Mouse (Mus musculus): ENCODE measurements at regions not wholly inside any gene's neighbourhood (a gene's known extent, or its start where the extent isn't known, plus 50 kb on each side); places are given as distances from the start of the nearest gene placed in this dataset.

DNA sequence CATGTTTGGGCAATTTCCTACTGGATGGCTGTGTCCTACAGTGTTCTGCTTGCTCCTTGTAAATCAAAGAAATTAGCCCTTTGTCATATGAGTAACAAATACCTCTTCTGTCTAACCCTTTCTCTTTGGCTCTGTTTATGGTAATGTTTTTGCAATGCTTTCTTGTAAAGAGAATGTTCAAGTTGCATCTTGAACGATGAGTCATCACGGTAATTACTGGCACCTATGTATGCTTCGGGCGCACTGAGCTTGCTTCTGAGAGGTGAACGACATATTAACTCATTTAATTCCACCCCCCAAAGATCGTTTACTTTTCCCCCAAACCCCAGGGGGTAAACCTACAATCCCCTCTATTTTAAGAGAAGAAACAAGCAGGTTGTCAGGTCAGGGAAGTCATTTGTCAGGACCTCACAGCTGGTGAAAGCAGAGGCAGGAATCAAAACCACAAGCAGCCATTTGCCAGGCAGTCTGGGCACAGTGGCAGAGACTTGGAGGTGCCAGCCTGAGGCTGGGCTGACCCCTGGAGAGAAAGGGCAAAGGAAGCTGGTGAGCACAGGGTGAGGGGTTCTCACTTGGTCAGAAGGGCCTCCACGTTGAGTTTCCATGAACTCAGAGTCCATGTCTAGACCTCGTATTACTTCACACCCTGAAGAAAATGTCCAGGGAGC is 87.6 kb upstream of the Atp1a1 start:
- no peak for DNase-seq

DNA sequence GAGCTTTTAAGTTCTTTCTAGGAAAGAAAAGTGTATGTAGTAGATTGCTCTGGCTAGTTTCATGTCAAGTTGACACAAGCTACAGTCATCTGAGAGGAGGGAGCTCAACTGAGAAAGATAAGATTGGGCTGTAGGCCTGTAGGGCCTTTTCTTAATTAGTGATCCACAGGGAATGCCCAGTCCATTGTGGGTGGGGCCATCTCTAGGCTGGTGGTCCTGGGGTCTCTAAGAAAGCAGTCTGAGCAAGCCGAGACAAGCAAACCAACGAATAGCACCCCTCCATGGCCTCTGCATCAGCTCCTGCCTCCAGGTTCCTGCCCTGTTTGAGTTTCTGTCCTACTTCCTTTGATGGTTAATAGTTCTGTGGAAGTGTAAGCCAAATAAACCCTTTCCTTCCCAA is 86.3 kb upstream of the Atp1a1 start:
- DNase-seq = no peak

DNA sequence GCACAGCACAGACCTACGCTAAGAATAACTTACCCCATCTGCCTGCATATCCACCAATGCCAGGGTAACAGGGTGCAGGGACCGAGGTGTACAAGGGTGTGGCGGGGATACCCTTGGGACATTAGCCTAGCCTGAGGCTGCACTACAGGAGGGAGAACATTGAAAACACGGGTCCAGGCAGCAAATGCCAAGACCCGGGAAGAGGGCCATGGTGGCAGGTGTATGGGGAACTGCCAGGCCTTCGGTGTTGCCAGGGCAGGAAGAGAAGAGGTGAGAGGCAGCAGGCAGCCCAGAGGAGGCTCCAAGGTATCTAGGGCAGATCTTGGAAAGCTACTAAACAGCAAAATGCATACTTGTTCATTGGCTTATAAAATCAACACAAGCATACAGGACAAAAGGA is 85.7 kb upstream of the Atp1a1 start:
- DNase-seq = peak; percentile 29

DNA sequence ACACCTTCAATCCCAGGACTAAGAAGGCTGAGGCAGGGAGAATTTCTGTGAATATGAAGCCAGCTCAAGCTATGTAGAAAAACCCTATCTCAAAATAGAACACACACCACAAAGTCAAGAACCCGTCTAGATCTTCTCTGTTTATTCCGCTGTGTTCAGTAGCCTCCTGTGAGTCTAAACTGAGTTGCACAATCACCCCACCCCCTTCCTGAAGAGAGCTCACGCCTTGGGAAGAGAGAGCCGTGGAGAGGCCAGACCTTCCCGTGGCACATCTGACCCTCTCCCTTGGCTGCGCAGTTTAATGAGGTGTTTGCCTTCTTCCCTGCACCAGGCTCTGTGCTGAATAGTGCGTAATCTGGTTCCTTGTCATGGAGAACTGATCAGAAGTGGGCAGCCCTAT is 80.7 kb upstream of the Atp1a1 start:
- no peak for DNase-seq

DNA sequence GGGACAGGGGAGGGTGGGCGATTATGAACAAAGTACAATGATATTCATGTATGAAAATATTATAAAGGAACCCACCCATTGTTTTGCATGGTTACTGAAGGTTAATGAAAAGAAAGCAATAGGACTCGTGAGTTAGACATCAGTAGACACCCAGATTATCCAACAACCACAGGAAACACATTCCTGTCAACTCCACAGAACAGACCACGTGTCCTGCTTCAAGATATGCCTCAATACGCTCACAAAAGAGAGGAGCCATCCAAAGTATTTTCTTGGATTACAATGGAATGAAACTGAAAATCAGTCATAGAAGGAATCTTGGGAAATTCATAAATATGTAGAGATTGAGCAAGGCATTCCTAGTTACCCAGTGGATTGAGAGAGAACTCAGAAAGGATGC is 68.5 kb upstream of the Atp1a1 start:
- DNase-seq = no peak

DNA sequence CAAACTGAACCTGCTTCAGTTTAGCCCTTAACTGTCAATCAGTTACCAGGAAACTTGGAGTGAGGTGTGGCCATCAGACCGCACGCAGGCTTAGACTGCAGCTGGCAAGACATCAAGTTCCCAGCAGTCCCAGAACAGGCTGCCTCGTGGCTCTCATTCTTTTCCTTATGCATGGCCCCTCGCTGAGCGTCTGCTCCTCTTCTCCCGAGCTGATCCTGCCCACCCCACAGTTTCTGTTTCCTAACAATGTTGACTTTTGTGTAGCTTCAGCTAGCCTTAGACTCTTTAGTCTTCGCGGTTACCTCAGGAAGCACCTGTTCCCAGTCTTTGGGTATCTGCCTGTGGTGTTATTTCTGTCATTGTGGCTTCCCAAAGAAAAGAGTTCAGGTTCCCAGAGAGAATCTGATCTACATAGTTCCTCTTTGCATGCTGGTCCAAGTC is 66.1 kb upstream of the Atp1a1 start:
- no peak for DNase-seq

DNA sequence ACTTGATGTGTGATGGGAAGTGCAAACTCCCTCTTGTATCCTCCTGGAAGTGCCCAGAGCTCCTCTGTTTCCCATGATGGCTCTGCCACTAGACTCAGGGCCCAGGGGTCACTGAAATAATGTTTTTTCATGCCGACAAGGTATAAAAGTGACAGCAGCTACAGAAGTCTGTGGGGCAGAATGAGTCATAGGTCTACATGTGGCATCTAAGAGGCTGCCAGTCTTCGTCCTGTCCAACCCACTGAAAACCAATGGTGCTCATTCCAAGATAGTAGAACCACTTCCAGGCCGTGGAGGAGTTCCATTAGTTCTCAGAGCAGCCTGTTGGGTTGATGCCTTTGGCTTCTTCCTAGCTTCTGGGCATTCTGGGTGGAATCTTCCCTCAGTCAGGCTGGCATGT is 65.3 kb upstream of the Atp1a1 start:
- no peak for DNase-seq

DNA sequence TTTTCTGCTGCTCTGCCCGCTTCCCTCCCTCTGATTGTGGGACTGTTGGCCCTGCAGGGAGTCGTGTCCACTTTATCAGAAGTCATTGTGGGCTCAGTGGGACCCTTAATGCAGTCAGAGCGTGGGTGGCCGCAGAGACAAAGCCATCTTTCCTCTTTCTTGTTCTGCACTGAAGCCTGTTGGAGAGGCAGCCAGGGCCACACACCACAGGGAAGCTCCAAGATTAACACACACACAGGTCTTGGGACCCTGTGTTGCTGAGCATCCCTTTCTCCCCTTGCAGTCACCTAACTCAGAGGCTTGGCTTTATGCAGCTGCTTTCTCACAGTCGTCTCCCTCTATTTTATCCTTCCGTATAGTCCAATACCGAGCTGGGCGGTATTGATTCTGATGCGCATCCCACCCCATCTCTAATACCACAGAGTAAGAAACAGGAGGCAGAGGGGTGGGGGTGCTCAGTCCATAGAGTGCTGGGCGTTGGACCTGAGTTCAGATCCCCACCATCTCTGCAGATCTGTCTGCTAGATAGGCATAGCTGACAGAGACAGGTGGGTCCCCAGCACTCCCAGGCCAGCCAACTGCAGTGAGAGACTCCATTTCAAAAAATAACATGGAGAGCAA is 63.4 kb upstream of the Atp1a1 start:
- DNase-seq = no peak

DNA sequence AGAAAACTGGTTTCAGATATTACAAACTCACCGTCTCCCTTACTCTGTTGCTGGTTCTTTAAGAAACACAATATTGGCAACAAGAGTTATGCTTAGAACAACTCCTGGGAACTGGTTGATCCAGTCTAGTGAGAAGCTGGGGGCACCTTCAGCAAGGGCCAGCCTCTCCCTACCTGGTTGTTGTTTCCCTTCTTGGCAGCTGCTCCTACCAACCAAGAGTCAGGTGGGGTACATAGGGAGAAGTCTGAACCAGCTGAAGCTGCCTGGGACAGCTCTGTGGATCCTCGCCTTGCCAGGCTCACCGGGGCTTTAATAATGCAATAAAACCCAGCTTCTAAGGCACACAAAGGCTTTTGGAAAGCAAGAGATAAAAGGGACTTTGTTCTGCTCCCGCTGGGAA is 62.7 kb upstream of the Atp1a1 start:
- no peak for DNase-seq

DNA sequence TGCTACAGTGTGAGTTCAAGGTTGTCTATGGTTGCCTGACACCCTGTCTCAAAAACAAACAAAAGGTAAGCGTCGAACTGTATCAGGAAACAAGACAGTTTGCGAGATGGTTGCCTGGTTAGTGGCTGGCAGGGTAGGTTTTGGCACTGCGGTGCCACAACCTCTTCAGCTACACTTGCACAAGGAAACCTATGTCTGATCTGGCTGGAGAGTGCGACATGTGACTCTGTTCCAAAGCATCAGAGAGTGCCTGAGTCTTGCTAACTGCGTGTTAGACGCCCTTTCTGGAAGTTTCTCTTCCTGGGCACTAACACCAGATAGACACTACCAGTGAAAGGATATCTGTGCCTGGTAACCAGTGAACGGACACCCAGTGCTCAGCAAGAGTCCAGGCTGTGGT is 62.1 kb upstream of the Atp1a1 start:
- no peak for DNase-seq

DNA sequence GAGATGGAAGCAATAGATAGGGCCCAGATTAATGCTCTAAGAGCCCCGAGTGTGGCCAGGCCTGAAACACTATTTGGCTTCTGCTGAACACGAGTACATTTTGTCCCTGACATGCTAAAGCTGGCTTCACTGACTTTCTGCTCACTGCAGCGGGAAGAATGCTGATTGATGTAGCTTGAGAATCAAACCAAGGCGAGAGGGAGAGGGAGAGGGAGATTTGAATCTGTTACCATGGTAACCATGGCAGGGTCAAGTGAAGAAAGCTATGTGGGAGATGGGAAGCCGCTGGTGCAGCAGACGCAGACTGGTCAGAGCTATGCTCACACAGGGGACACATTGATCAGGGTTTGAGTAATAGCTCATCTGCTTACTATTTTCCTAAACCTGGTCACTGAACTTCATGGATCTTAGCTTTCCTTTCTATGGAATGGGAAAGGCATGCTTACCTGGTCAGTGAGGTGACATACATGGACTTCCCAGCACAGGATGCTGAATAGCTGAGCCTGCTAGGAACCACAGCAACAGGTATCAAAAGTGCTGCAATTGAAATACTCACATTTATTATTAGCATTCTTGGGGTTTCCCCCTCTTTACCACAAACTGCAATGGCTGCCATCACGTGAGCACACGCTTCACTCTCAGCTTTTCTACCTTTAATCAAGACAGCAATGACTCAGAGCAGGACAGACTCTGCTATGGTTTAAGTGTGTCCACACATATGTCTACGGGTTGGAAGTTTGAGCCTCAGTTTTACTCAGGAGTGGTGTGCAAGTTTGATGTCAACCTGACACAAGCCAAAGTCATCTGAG is 56.9 kb upstream of the Atp1a1 start:
- DNase-seq = no peak

DNA sequence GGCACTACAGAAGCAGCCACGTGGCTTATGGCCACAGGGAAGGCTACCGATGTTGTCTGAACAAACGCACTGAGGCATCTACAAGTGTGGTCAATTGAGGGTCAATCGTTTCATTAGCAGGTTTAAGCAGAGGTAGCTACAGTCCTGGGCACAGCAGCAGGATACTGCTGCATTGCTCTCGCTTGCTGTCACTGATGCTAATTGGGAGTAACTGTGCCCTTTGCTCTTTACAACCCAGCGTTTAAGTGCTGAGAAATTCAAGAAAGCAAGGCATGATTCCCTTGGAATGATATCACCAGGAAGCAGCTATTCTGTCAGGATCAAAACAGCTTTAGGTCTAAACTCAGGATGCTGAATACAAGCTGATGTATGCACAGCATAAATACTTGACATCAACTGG is 56.2 kb upstream of the Atp1a1 start:
- DNase-seq = no peak

DNA sequence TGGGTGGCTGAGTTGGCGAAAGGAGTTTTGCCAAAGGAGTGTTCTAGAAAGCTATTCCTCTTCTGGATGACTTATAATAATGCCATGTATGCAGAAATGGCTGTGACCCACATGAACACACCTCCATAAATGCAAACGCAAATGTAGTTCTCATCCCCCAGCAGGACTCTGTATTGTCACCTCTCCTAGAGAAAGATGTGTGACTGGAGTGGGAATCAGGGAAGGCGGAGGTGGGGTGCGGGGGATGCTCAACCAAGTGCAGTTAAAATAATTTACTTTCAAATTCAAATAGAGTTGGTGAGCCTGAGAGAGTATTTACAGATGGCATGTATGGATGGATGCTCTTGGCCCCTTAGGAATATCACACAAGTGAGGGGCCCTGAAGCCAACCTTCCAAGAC is 55.7 kb upstream of the Atp1a1 start:
- no peak for DNase-seq

DNA sequence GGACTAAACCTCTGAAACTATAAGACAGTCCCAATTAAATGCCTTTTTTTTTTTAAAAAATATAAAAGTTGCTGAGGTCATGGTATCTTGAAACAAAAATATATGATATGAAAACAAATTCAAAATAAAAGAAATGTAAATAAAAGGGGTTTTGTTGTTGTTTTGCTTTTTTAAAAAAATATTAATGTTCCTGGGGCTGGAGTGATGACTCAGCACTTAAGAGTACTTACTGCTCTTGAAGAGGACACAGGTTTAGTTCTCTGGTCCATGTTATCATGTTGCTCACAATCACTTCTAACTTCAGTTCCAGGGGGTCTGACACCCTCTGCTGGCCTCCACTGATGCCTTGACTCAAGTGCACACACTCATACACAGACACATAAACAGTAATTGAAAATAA is 53.5 kb upstream of the Atp1a1 start:
- DNase-seq = no peak

DNA sequence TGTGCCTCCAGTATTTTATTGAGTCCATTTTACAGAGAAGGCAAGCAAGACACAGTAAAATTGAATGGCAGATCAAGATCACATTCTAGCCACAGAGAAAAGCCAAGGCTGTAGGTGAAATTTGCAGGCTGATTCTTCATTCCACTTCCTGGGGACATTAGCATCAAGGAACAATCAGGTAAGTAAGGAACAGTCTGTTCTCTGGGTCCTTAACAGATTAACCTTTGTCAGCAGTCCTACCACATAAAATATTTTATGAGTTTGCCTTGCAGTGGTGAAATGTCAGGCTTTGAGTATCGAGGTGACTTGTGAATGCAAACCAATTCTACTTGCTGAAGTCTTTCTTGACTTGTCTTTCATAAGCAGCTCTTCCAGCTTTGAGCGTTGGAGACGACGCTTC is 50.2 kb upstream of the Atp1a1 start:
- no peak for DNase-seq
